8 mouse cellular contexts compared by ENCODE assay signal in the genomic region with DNA sequence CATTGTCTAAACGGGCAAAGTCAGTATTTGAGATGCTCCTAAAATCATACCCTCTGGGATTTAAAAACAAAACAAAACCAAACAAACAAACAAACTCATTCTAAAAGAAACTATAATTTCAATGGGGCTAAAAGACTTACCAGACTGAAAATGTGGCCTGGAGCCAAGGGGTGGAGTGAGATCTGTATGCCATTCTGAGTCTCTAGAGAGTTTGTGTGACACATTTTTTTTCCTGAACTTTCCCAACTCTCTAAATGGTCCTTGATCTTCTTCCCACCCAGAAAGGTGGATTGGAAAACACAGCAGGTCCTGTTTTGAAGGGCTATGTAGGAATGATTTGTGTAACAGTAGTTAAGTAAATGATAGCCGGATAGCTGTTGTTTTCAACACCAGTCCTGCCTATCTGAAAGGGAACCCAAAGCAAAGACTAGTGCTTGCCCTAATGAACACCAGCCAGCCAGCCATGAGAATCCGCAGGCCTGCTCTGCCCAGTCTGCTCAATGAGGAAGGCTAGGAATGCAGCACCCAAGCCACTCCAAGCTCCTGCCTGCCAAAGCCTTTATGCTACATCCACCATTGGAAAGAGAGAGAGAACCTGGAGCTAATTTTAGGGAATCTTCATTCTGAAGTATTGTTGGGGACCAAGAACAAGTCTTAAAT. TPM values are rescaled to one million over a fixed set of nuclear protein-coding genes. Genes with fewer than 3 reads are reported as not detected.
A peak's percentile ranks its signal among the peaks of the same experiment; 100 is the strongest.
DNase-seq lines count a peak whose midpoint lies in the region; ATAC-seq and TF ChIP-seq lines count a peak whose summit lies in the region.

No protein-coding gene starts in this region.

- H3K4me2 ChIP-seq in midbrain, postnatal 0 days (ENCODE audit: low read depth, low read length, poor library complexity, severe bottlenecking), result peak overlapping the region; percentile 58; the same call in 1 of the 2 replicates
- H3K4me2 ChIP-seq in midbrain, embryonic 11.5 days, result no peak overlapping the region
- peak overlapping the region; percentile 62 for H3K4me2 ChIP-seq in hindbrain, embryonic 16.5 days (ENCODE audit: low read length)
- peak overlapping the region; percentile 85 for H3K4me2 ChIP-seq in liver, postnatal 0 days (ENCODE audit: low read depth, low read length)

- no peaks in the 10 kb centered on the region for H3K9me3 ChIP-seq in midbrain, postnatal 0 days (ENCODE audit: low read length)
- H3K9me3 ChIP-seq in midbrain, embryonic 11.5 days (ENCODE audit: control insufficient read depth, low read length), result no peaks in the 10 kb centered on the region
- no peaks in the 10 kb centered on the region for H3K9me3 ChIP-seq in hindbrain, embryonic 16.5 days (ENCODE audit: control insufficient read depth, low read length)
- no peaks in the 10 kb centered on the region for H3K9me3 ChIP-seq in liver, postnatal 0 days (ENCODE audit: low read length)

- H3K27me3 ChIP-seq in midbrain, postnatal 0 days (ENCODE audit: insufficient read depth, low read length), result no peaks in the 10 kb centered on the region
- H3K27me3 ChIP-seq in midbrain, embryonic 11.5 days (ENCODE audit: control insufficient read depth, insufficient read depth, low read length), result no peaks in the 10 kb centered on the region
- H3K27me3 ChIP-seq in hindbrain, embryonic 16.5 days (replicated peaks; ENCODE audit: control insufficient read depth, insufficient read depth, low read length), result no peaks in the 10 kb centered on the region
- H3K27me3 ChIP-seq in liver, postnatal 0 days (ENCODE audit: insufficient read depth, low read length), result no peaks in the 10 kb centered on the region

- no peak for DNase-seq in midbrain, postnatal 0 days (ENCODE audit: low spot score)
- no peak for DNase-seq in midbrain, embryonic 11.5 days (ENCODE audit: low spot score, missing footprints)
- no peak for DNase-seq in liver, postnatal 0 days
- no peak for DNase-seq in ovary, adult 18-20 months (ENCODE audit: low spot score)
- no peak for DNase-seq in cerebellum, adult 18-20 months

- TF ChIP-seq POLR2A in embryonic fibroblast, embryonic 13.5 days (IDR thresholded peaks at IDR 0.05; ENCODE audit: low read depth, low read length), result no peak

- 75% methylated on average over 3 of the region's 3 CpGs for WGBS in midbrain, postnatal 0 days
- 71% methylated on average over 3 of the region's 3 CpGs for WGBS in midbrain, embryonic 11.5 days
- WGBS in hindbrain, embryonic 16.5 days, result 74% methylated on average over 3 of the region's 3 CpGs
- 38% methylated on average over 3 of the region's 3 CpGs for WGBS in liver, postnatal 0 days (ENCODE audit: insufficient replicate concordance)

- H3K4me1 ChIP-seq in midbrain, postnatal 0 days (ENCODE audit: insufficient read depth, low read length), result no peaks in the 10 kb centered on the region
- H3K4me1 ChIP-seq in midbrain, embryonic 11.5 days (ENCODE audit: control insufficient read depth, insufficient read depth, low read length), result no peaks in the 10 kb centered on the region
- no peaks in the 10 kb centered on the region for H3K4me1 ChIP-seq in embryonic fibroblast, embryonic 13.5 days (ENCODE audit: control insufficient read depth, insufficient read depth, low read length)
- peaks cover 4% of the 10 kb centered on the region for H3K4me1 ChIP-seq in hindbrain, embryonic 16.5 days (ENCODE audit: control insufficient read depth, insufficient read depth, low read depth, low read length)
- peaks cover 39% of the 10 kb centered on the region for H3K4me1 ChIP-seq in liver, postnatal 0 days (ENCODE audit: insufficient read depth)

- ATAC-seq in midbrain, postnatal 0 days (ENCODE audit: low FRiP score), result no peak
- no peak for ATAC-seq in midbrain, embryonic 11.5 days (ENCODE audit: low FRiP score)
- ATAC-seq in hindbrain, embryonic 16.5 days, result no peak
- ATAC-seq in liver, postnatal 0 days, result 0 out of 2 replicates have a peak, but pooled peaks have one; percentile 18
- no peak for ATAC-seq in activated CD4-positive, CD25-positive, alpha-beta regulatory T cell, adult 4 months

- no peak for TF ChIP-seq CTCF in midbrain, postnatal 0 days (IDR thresholded peaks at IDR 0.05)
- no peak for TF ChIP-seq CTCF in embryonic fibroblast, embryonic 13.5 days (IDR thresholded peaks at IDR 0.05; ENCODE audit: borderline replicate concordance, insufficient read depth, low read length)
- TF ChIP-seq CTCF in liver, postnatal 0 days (IDR thresholded peaks at IDR 0.05; ENCODE audit: low read depth), result no peak

- H3K9ac ChIP-seq in midbrain, postnatal 0 days (replicated peaks; ENCODE audit: low read length, poor library complexity, severe bottlenecking), result no peak overlapping the region
- H3K9ac ChIP-seq in midbrain, embryonic 11.5 days (ENCODE audit: low read length), result no peak overlapping the region
- H3K9ac ChIP-seq in hindbrain, embryonic 16.5 days (ENCODE audit: low read depth, low read length), result no peak overlapping the region
- H3K9ac ChIP-seq in liver, postnatal 0 days (replicated peaks), result peak overlapping the region; percentile 80

- 0 out of 2 replicates have a peak, but pooled peaks have one; percentile 7 for TF ChIP-seq EP300 in liver, postnatal 0 days (IDR thresholded peaks at IDR 0.05; ENCODE audit: low read depth)

- no peak overlapping the region for H3K27ac ChIP-seq in midbrain, postnatal 0 days (ENCODE audit: low read depth, low read length)
- H3K27ac ChIP-seq in midbrain, embryonic 11.5 days (ENCODE audit: low read depth, low read length), result no peak overlapping the region
- no peak overlapping the region for H3K27ac ChIP-seq in embryonic fibroblast, embryonic 13.5 days (ENCODE audit: insufficient read depth, low read length)
- no peak overlapping the region for H3K27ac ChIP-seq in hindbrain, embryonic 16.5 days (ENCODE audit: low read depth, low read length)
- peak overlapping the region; percentile 88 for H3K27ac ChIP-seq in liver, postnatal 0 days (ENCODE audit: low read depth)

- H3K4me3 ChIP-seq in midbrain, postnatal 0 days (ENCODE audit: low read depth, low read length), result peak overlapping the region; percentile 34
- H3K4me3 ChIP-seq in midbrain, embryonic 11.5 days (ENCODE audit: low read depth, low read length), result no peak overlapping the region
- peak overlapping the region; percentile 47 for H3K4me3 ChIP-seq in embryonic fibroblast, embryonic 13.5 days (ENCODE audit: insufficient read depth, low read length)
- H3K4me3 ChIP-seq in hindbrain, embryonic 16.5 days (ENCODE audit: low read length), result no peak overlapping the region; the same call in 1 of the 2 replicates
- H3K4me3 ChIP-seq in liver, postnatal 0 days (ENCODE audit: low read depth, low read length), result peak overlapping the region; percentile 78

- H3K36me3 ChIP-seq in midbrain, postnatal 0 days (ENCODE audit: insufficient read depth, low read length), result no peaks in the 10 kb centered on the region
- no peaks in the 10 kb centered on the region for H3K36me3 ChIP-seq in midbrain, embryonic 11.5 days (ENCODE audit: control insufficient read depth, insufficient read depth, low read length)
- H3K36me3 ChIP-seq in hindbrain, embryonic 16.5 days (ENCODE audit: control insufficient read depth, insufficient read depth, low read length), result no peaks in the 10 kb centered on the region
- H3K36me3 ChIP-seq in liver, postnatal 0 days (replicated peaks; ENCODE audit: insufficient read depth, low read length), result peaks cover 4% of the 10 kb centered on the region; the same call in 1 of the 2 replicates

RNA-seq across cellular contexts. Expression of a gene that starts 1.0 kb away (rescaled TPM):
- total RNA-seq in midbrain, postnatal 0 days (2014; rRNA removed), result 1.6 and 1.9 TPM in 2 replicates
- polyA plus RNA-seq in midbrain, postnatal 0 days (2015; fragmentation: Nextera tagmentation; extraction: Ambion mirVana), result 2.0 and 2.5 TPM in 2 replicates
- polyA plus RNA-seq in midbrain, embryonic 11.5 days (2014; fragmentation: Nextera tagmentation; extraction: Ambion mirVana), result 1.9 and 2.8 TPM in 2 replicates
- 7.8 and 10.4 TPM in 2 replicates for polyA plus RNA-seq in embryonic fibroblast, embryonic 13.5 days (2011; ENCODE audit: insufficient read length, low read depth, missing spikeins)
- polyA plus RNA-seq in hindbrain, embryonic 16.5 days (2015; fragmentation: Nextera tagmentation; extraction: Ambion mirVana), result 3.3 and 4.2 TPM in 2 replicates
- polyA plus RNA-seq in liver, postnatal 0 days (2015; fragmentation: Nextera tagmentation; extraction: Ambion mirVana), result 16.5 and 23.0 TPM in 2 replicates
- polyA plus RNA-seq in activated CD4-positive, CD25-positive, alpha-beta regulatory T cell, adult 4 months (2017; shearing (Covaris generic)), result 100 to 1,000 TPM; 144 to 219 TPM

Comparison
In these comparisons a context has a peak if more than half of its experiments do, and no peak if none do; other contexts are left out.
1. H3K4me3 ChIP-seq: peak in midbrain, postnatal 0 days (single experiment), embryonic fibroblast, embryonic 13.5 days (single experiment) and liver, postnatal 0 days (single experiment); none in midbrain, embryonic 11.5 days (single experiment) and hindbrain, embryonic 16.5 days (single experiment).